8 mouse cellular contexts compared by ENCODE assay signal in genomic region chr15:89429352-89430221, GRCm38 (mm10). TPM values are rescaled to one million over a fixed set of nuclear protein-coding genes. Genes with fewer than 3 reads are reported as not detected.
DNase-seq lines count a peak whose midpoint lies in the region; ATAC-seq and TF ChIP-seq lines count a peak whose summit lies in the region.

TSS of gene C730034F03Rik (plus strand) at chr15:89429589.
TSS of gene Gm44502 (minus strand) at chr15:89429696.
TSS of gene Chkb (minus strand) at chr15:89429908.

- peak within 1 kb of the TSS; percentile 94 for H3K27ac ChIP-seq in bone marrow macrophage, adult 2 months (ENCODE audit: insufficient read depth, low read depth, low read length)
- peak within 1 kb of the TSS; percentile 80 for H3K27ac ChIP-seq in embryonic fibroblast, embryonic 13.5 days (ENCODE audit: insufficient read depth, low read length)
- H3K27ac ChIP-seq in kidney, embryonic 14.5 days (ENCODE audit: low read depth, low read length), result peak within 1 kb of the TSS; percentile 94
- H3K27ac ChIP-seq in limb, embryonic 15.5 days, result peak within 1 kb of the TSS; percentile 96

- no peaks in the 10 kb centered on the region for H3K9me3 ChIP-seq in kidney, embryonic 14.5 days (ENCODE audit: control insufficient read depth, low read length)
- H3K9me3 ChIP-seq in limb, embryonic 15.5 days, result no peaks in the 10 kb centered on the region

- TF ChIP-seq POLR2A in bone marrow macrophage, adult 2 months (IDR thresholded peaks at IDR 0.05; ENCODE audit: borderline replicate concordance, low read depth, low read length), result no peak
- TF ChIP-seq POLR2A in embryonic fibroblast, embryonic 13.5 days (IDR thresholded peaks at IDR 0.05; ENCODE audit: low read depth, low read length), result peak; percentile 91

- WGBS in kidney, embryonic 14.5 days, result under 1% methylated on average over 70 of the region's 70 CpGs
- WGBS in limb, embryonic 15.5 days, result under 1% methylated on average over 70 of the region's 70 CpGs

- peak within 1 kb of the TSS; percentile 63 for H3K4me3 ChIP-seq in bone marrow macrophage, adult 2 months (ENCODE audit: insufficient read depth, low read length)
- H3K4me3 ChIP-seq in embryonic fibroblast, embryonic 13.5 days (ENCODE audit: insufficient read depth, low read length), result peak within 1 kb of the TSS; percentile 62
- H3K4me3 ChIP-seq in kidney, embryonic 14.5 days (ENCODE audit: low read length), result peak within 1 kb of the TSS; percentile 72
- H3K4me3 ChIP-seq in limb, embryonic 15.5 days, result peak within 1 kb of the TSS; percentile 79

- DNase-seq in A20 (ENCODE audit: low read depth, low spot score), result peak; percentile 97
- DNase-seq in heart, adult 9 months (ENCODE audit: low spot score in 2 of 2), result peak; percentile 93 to 95
- DNase-seq in monocyte, adult 2 months (ENCODE audit: low read depth in 1 of 2, low spot score in 2 of 2), result peak; percentile 72 to 88
- DNase-seq in spleen, postnatal 36 days (ENCODE audit: low spot score in 2 of 2), result peak; percentile 91 to 93

- no peaks in the 10 kb centered on the region for H3K27me3 ChIP-seq in kidney, embryonic 14.5 days (ENCODE audit: control insufficient read depth, insufficient read depth, low read length)
- H3K27me3 ChIP-seq in limb, embryonic 15.5 days, result no peaks in the 10 kb centered on the region

- peak within 1 kb of the TSS; percentile 68 for H3K9ac ChIP-seq in kidney, embryonic 14.5 days (ENCODE audit: low read depth, low read length)
- H3K9ac ChIP-seq in limb, embryonic 15.5 days, result peak within 1 kb of the TSS; percentile 67

- H3K4me2 ChIP-seq in kidney, embryonic 14.5 days (replicated peaks; ENCODE audit: low read depth, low read length), result peak within 1 kb of the TSS; percentile 89
- peak within 1 kb of the TSS; percentile 85 for H3K4me2 ChIP-seq in limb, embryonic 15.5 days

- H3K4me1 ChIP-seq in bone marrow macrophage, adult 2 months (ENCODE audit: control insufficient read depth, insufficient read depth, low read length), result peaks cover 32% of the 10 kb centered on the region
- H3K4me1 ChIP-seq in embryonic fibroblast, embryonic 13.5 days (ENCODE audit: control insufficient read depth, insufficient read depth, low read length), result no peaks in the 10 kb centered on the region
- H3K4me1 ChIP-seq in kidney, embryonic 14.5 days (ENCODE audit: control insufficient read depth, insufficient read depth, low read length), result peaks cover 4% of the 10 kb centered on the region; the same call in 1 of the 2 replicates
- H3K4me1 ChIP-seq in limb, embryonic 15.5 days, result peaks cover 14% of the 10 kb centered on the region

- peaks cover 21% of the 10 kb centered on the region for H3K36me3 ChIP-seq in kidney, embryonic 14.5 days (ENCODE audit: control insufficient read depth, insufficient read depth, low read length)
- peaks cover 23% of the 10 kb centered on the region for H3K36me3 ChIP-seq in limb, embryonic 15.5 days

- TF ChIP-seq CTCF in bone marrow macrophage, adult 2 months (IDR thresholded peaks at IDR 0.05; ENCODE audit: low read depth, low read length), result no peak
- no peak for TF ChIP-seq CTCF in embryonic fibroblast, embryonic 13.5 days (IDR thresholded peaks at IDR 0.05; ENCODE audit: borderline replicate concordance, insufficient read depth, low read length)

- peak; percentile 93 for ATAC-seq in kidney, embryonic 14.5 days (ENCODE audit: low FRiP score, low TSS enrichment)
- peak; percentile 89 for ATAC-seq in limb, embryonic 15.5 days (ENCODE audit: insufficient number of reproducible peaks, low FRiP score, low TSS enrichment, low read depth)

RNA-seq across cellular contexts. Expression of gene C730034F03Rik, which starts in this region (rescaled TPM):
- 0.72 and 1.1 TPM in 2 replicates for polyA plus RNA-seq in bone marrow macrophage, adult 2 months (2012; ENCODE audit: insufficient read depth, insufficient read length, missing spikeins)
- 1.3 and 1.4 TPM in 2 replicates for polyA plus RNA-seq in embryonic fibroblast, embryonic 13.5 days (2011; ENCODE audit: insufficient read length, low read depth, missing spikeins)
- polyA plus RNA-seq in kidney, embryonic 14.5 days (2014; fragmentation: Nextera tagmentation; extraction: Ambion mirVana), result 3.1 TPM in 2 replicates
- polyA plus RNA-seq in limb, embryonic 15.5 days (2015; fragmentation: Nextera tagmentation; extraction: Ambion mirVana), result 2.1 and 3.5 TPM in 2 replicates

RNA-seq across cellular contexts. Expression of gene Gm44502, which starts in this region (rescaled TPM):
- 0.94 and 1.1 TPM in 2 replicates for polyA plus RNA-seq in bone marrow macrophage, adult 2 months (2012; ENCODE audit: insufficient read depth, insufficient read length, missing spikeins)
- 1.6 TPM in 1 of 2 replicates, not detected in the other for polyA plus RNA-seq in embryonic fibroblast, embryonic 13.5 days (2011; ENCODE audit: insufficient read length, low read depth, missing spikeins)
- polyA plus RNA-seq in kidney, embryonic 14.5 days (2014; fragmentation: Nextera tagmentation; extraction: Ambion mirVana), result not detected in 2 replicates
- 0.16 TPM in 1 of 2 replicates, not detected in the other for polyA plus RNA-seq in limb, embryonic 15.5 days (2015; fragmentation: Nextera tagmentation; extraction: Ambion mirVana)

RNA-seq across cellular contexts. Expression of gene Chkb, which starts in this region (rescaled TPM):
- polyA plus RNA-seq in bone marrow macrophage, adult 2 months (2012; ENCODE audit: insufficient read depth, insufficient read length, missing spikeins), result 115 and 138 TPM in 2 replicates
- polyA plus RNA-seq in embryonic fibroblast, embryonic 13.5 days (2011; ENCODE audit: insufficient read length, low read depth, missing spikeins), result 29.4 and 33.1 TPM in 2 replicates
- polyA plus RNA-seq in kidney, embryonic 14.5 days (2014; fragmentation: Nextera tagmentation; extraction: Ambion mirVana), result 51.7 and 57.7 TPM in 2 replicates
- 53.0 and 55.5 TPM in 2 replicates for polyA plus RNA-seq in limb, embryonic 15.5 days (2015; fragmentation: Nextera tagmentation; extraction: Ambion mirVana)

Comparison
In these comparisons a context has a peak if more than half of its experiments do, and no peak if none do; other contexts are left out.
1. Peak in every context shown above with its lines: DNase-seq, ATAC-seq, H3K4me3 ChIP-seq and H3K27ac ChIP-seq.